Comparison of ENCODE assay signal across 18 mouse cellular contexts in genomic region chr9:45795722-45796121, GRCm38 (mm10). TPM values are rescaled to one million over a fixed set of nuclear protein-coding genes. Genes with fewer than 3 reads are reported as not detected.
DNase-seq lines count a peak whose midpoint lies in the region; ATAC-seq and TF ChIP-seq lines count a peak whose summit lies in the region.
"Had no signal": no experiment of that assay in that cellular context is flagged by ENCODE, and none has a peak within 500 bp of the region (broad histone marks: within the 10 kb centered on the region; RNA-seq: fewer than 3 reads in every experiment).

No protein-coding gene starts in this region.

- no peaks in the 10 kb centered on the region for H3K79me2 ChIP-seq in heart, adult 2 months (replicated peaks; ENCODE audit: control insufficient read depth, insufficient read depth, low read length)

- DNase-seq in heart, adult 2 months: peak; percentile 29 to 43
- DNase-seq in heart, postnatal 4 days: no peak
- DNase-seq in NIH3T3 (ENCODE audit: low read depth): peak; percentile 84
- peak; percentile 9 to 18 for DNase-seq in heart, postnatal 10 days
- DNase-seq in embryo, embryonic 9.5 days (ENCODE audit: extremely low spot score): no peak
- no peak for DNase-seq in cerebellum, postnatal 25 days
- DNase-seq: adrenal gland, postnatal 14 days; cerebellum, postnatal 14 days; kidney, adult 18-20 months; kidney, postnatal 4 days; left cerebral cortex, postnatal 4 days; liver, embryonic 13.5 days; midbrain, embryonic 14.5 days; right cerebral cortex, adult 18-20 months had no signal

- ATAC-seq in megakaryocyte progenitor cell, adult 5-6 weeks (replicated peaks; ENCODE audit: poor library complexity): peak; percentile 30; the same call in 1 of the 2 replicates
- ATAC-seq: hindbrain, postnatal 0 days had no signal

- TF ChIP-seq CTCF in heart, adult 2 months (IDR thresholded peaks at IDR 0.05): no peak

- H3K4me1 ChIP-seq in heart, adult 2 months (ENCODE audit: control insufficient read depth, insufficient read depth, low read length): no peaks in the 10 kb centered on the region; the same call in 1 of the 2 replicates

- intact Hi-C loops in heart, adult 2 months (cut with DNase I): no loop called here
- intact Hi-C loops in heart, postnatal 10 days (cut with DNase I): no loop called here

- H3K36me3 ChIP-seq in heart, adult 2 months (ENCODE audit: control insufficient read depth, insufficient read depth, low read length): no peaks in the 10 kb centered on the region

- no peak overlapping the region for H3K4me3 ChIP-seq in heart, adult 2 months
- H3K4me3 ChIP-seq: embryonic facial prominence, embryonic 12.5 days; forebrain, embryonic 12.5 days; liver, embryonic 13.5 days had no signal

- H3K27me3 ChIP-seq in heart, adult 2 months (ENCODE audit: control insufficient read depth, insufficient read depth, low read length): no peaks in the 10 kb centered on the region
- H3K27me3 ChIP-seq: embryonic facial prominence, embryonic 12.5 days; forebrain, embryonic 12.5 days; liver, embryonic 13.5 days had no signal

- TF ChIP-seq EP300 in heart, adult 2 months (IDR thresholded peaks at IDR 0.05; ENCODE audit: insufficient read depth, low read depth, low read length): no peak

- H3K9ac ChIP-seq in heart, adult 2 months (ENCODE audit: low read depth, low read length): no peak overlapping the region
- H3K9ac ChIP-seq: embryonic facial prominence, embryonic 12.5 days; forebrain, embryonic 12.5 days; liver, embryonic 13.5 days had no signal

- TF ChIP-seq POLR2A in heart, adult 2 months (IDR thresholded peaks at IDR 0.05; ENCODE audit: insufficient read depth, low read depth, low read length): no peak

- WGBS in heart, adult 2 months: 61% methylated on average over 5 of the region's 5 CpGs

- H3K27ac ChIP-seq in heart, adult 2 months: no peak overlapping the region
- H3K27ac ChIP-seq: embryonic facial prominence, embryonic 12.5 days; forebrain, embryonic 12.5 days; hindbrain, postnatal 0 days; liver, embryonic 13.5 days had no signal

RNA-seq across cellular contexts. Expression of gene Cep164, which starts 32.8 kb away (rescaled TPM):
- total RNA-seq in heart, adult 2 months (2021): 1 to 10 TPM; 6.0 to 6.2 TPM
- 6.0 and 7.4 TPM in 2 replicates for polyA plus RNA-seq in heart, adult 2 months (2012; rRNA removed)
- 10 to 100 TPM; 13.9 to 15.7 TPM for total RNA-seq in heart, postnatal 4 days (2021)
- 10 to 100 TPM in 1 of 2 experiments, 1 to 10 TPM in 1; 9.4 to 11.3 TPM for total RNA-seq in heart, postnatal 10 days (2021)
- 9.7 and 15.5 TPM in 2 replicates for total RNA-seq in megakaryocyte progenitor cell, adult 5-6 weeks (2015)
- total RNA-seq in megakaryocyte progenitor cell, adult 5-6 weeks (2017): 16.2 and 19.8 TPM in 2 replicates

RNA-seq across cellular contexts. Expression of gene Bace1, which starts 42.7 kb away (rescaled TPM):
- total RNA-seq in heart, adult 2 months (2021): 10 to 100 TPM; 29.5 to 30.6 TPM
- 22.7 and 25.3 TPM in 2 replicates for polyA plus RNA-seq in heart, adult 2 months (2012; rRNA removed)
- total RNA-seq in heart, postnatal 4 days (2021): 10 to 100 TPM; 38.3 to 41.3 TPM
- 10 to 100 TPM; 43.7 to 55.0 TPM for total RNA-seq in heart, postnatal 10 days (2021)
- total RNA-seq in megakaryocyte progenitor cell, adult 5-6 weeks (2015): 29.5 and 31.0 TPM in 2 replicates
- total RNA-seq in megakaryocyte progenitor cell, adult 5-6 weeks (2017): 33.4 and 44.1 TPM in 2 replicates

Comparison
In these comparisons a context has a peak if more than half of its experiments do, and no peak if none do; other contexts are left out.
1. DNase-seq: peak in heart, adult 2 months (2 of 2), NIH3T3 (single experiment) and heart, postnatal 10 days (2 of 2); none in heart, postnatal 4 days (single experiment), embryo, embryonic 9.5 days (single experiment) and cerebellum, postnatal 25 days (0 of 2).